Mouse (Mus musculus): ENCODE measurements around the gene Gngt1. TPM values are rescaled to one million over a fixed set of nuclear protein-coding genes. Genes with fewer than 3 reads are reported as not detected.

Gngt1 gene
- polyA plus RNA-seq, 1 experiment from 2014 or later, result not detected

Other genes starting within 250 kb of the Gngt1 start
- 1.0 and 3.3 TPM in 2 replicates for gene Calcr, start 229.1 kb upstream of the Gngt1 start, polyA plus RNA-seq (2015; fragmentation: Nextera tagmentation; extraction: Ambion mirVana)
- gene Tfpi2, start 4.9 kb upstream of the Gngt1 start, polyA plus RNA-seq (2015; fragmentation: Nextera tagmentation; extraction: Ambion mirVana), result 0.41 and 0.46 TPM in 2 replicates
- gene Gng11, start 10.1 kb downstream of the Gngt1 start, polyA plus RNA-seq (2015; fragmentation: Nextera tagmentation; extraction: Ambion mirVana), result 18.4 and 23.7 TPM in 2 replicates
- gene Bet1, start 93.2 kb downstream of the Gngt1 start, polyA plus RNA-seq (2015; fragmentation: Nextera tagmentation; extraction: Ambion mirVana), result 31.5 and 36.7 TPM in 2 replicates

Measured in forebrain, embryonic 16.5 days (tissue).